In genomic region chr10:75255091-75255490, GRCm38 (mm10) we compare ENCODE assay signal across 9 mouse cellular contexts. TPM values are rescaled to one million over a fixed set of nuclear protein-coding genes. Genes with fewer than 3 reads are reported as not detected.
A peak's percentile ranks its signal among the peaks of the same experiment; 100 is the strongest.
DNase-seq lines count a peak whose midpoint lies in the region; ATAC-seq and TF ChIP-seq lines count a peak whose summit lies in the region.
"Had no signal": no experiment of that assay in that cellular context is flagged by ENCODE, and none has a peak within 500 bp of the region (broad histone marks: within the 10 kb centered on the region; RNA-seq: fewer than 3 reads in every experiment).

No protein-coding gene starts in this region.

- no peaks in the 10 kb centered on the region for H3K4me1 ChIP-seq in hindbrain, embryonic 11.5 days (replicated peaks; ENCODE audit: control insufficient read depth, insufficient read depth, low read length)
- H3K4me1 ChIP-seq in hindbrain, embryonic 16.5 days (ENCODE audit: control insufficient read depth, insufficient read depth, low read depth, low read length), result no peaks in the 10 kb centered on the region
- peaks cover 2% of the 10 kb centered on the region; the same call in 1 of the 2 replicates for H3K4me1 ChIP-seq in thymus, adult 2 months (replicated peaks; ENCODE audit: control insufficient read depth, insufficient read depth, low read length)
- H3K4me1 ChIP-seq in stomach, postnatal 0 days (replicated peaks; ENCODE audit: control insufficient read depth, insufficient read depth), result no peaks in the 10 kb centered on the region

- H3K27ac ChIP-seq in hindbrain, embryonic 11.5 days (ENCODE audit: low read depth, low read length), result no peak overlapping the region
- no peak overlapping the region for H3K27ac ChIP-seq in hindbrain, embryonic 16.5 days (ENCODE audit: low read depth, low read length)
- H3K27ac ChIP-seq in thymus, adult 2 months (ENCODE audit: control insufficient read depth, insufficient read depth, low read length), result no peak overlapping the region
- no peak overlapping the region for H3K27ac ChIP-seq in stomach, postnatal 0 days (replicated peaks)

- no peak for TF ChIP-seq POLR2A in thymus, adult 2 months (IDR thresholded peaks at IDR 0.05; ENCODE audit: control insufficient read depth, extremely low read depth, insufficient read depth, low read length, poor library complexity)

- no peaks in the 10 kb centered on the region for H3K27me3 ChIP-seq in hindbrain, embryonic 11.5 days (ENCODE audit: control insufficient read depth, insufficient read depth, low read length)
- H3K27me3 ChIP-seq in hindbrain, embryonic 16.5 days (replicated peaks; ENCODE audit: control insufficient read depth, insufficient read depth, low read length), result no peaks in the 10 kb centered on the region
- no peaks in the 10 kb centered on the region for H3K27me3 ChIP-seq in thymus, adult 2 months (ENCODE audit: control insufficient read depth, insufficient read depth, low read length)
- H3K27me3 ChIP-seq in stomach, postnatal 0 days (ENCODE audit: control insufficient read depth, insufficient read depth, low read length), result no peaks in the 10 kb centered on the region
- H3K27me3 ChIP-seq: megakaryocyte, embryonic 14.5 days had no signal

- 0 out of 2 replicates have a peak, but pooled peaks cover 2% of the 10 kb centered on the region for H3K36me3 ChIP-seq in hindbrain, embryonic 11.5 days (ENCODE audit: control insufficient read depth, insufficient read depth, low read length)
- peaks cover 10% of the 10 kb centered on the region for H3K36me3 ChIP-seq in hindbrain, embryonic 16.5 days (ENCODE audit: control insufficient read depth, insufficient read depth, low read length)
- peaks cover 20% of the 10 kb centered on the region for H3K36me3 ChIP-seq in thymus, adult 2 months (ENCODE audit: control insufficient read depth, insufficient read depth, low read length)
- H3K36me3 ChIP-seq in stomach, postnatal 0 days (ENCODE audit: control insufficient read depth, insufficient read depth, low read length), result peaks cover 13% of the 10 kb centered on the region

- TF ChIP-seq EP300 in stomach, postnatal 0 days (optimal IDR thresholded peaks at IDR 0.05), result no peak

- WGBS in hindbrain, embryonic 11.5 days, result 79% methylated on average over 2 of the region's 2 CpGs
- WGBS in hindbrain, embryonic 16.5 days, result 70% methylated on average over 2 of the region's 2 CpGs
- WGBS in thymus, adult 2 months, result 64% methylated on average over 2 of the region's 2 CpGs
- 73% methylated on average over 2 of the region's 2 CpGs for WGBS in stomach, postnatal 0 days

- no peak for ATAC-seq in hindbrain, embryonic 11.5 days (ENCODE audit: low FRiP score)
- ATAC-seq in hindbrain, embryonic 16.5 days, result no peak
- ATAC-seq in stomach, postnatal 0 days (ENCODE audit: low FRiP score, low TSS enrichment), result no peak
- no peak for ATAC-seq in megakaryocyte-erythroid progenitor cell, adult 5-6 weeks (replicated peaks; ENCODE audit: low FRiP score, low TSS enrichment, poor library complexity, severe bottlenecking)

- H3K9me3 ChIP-seq in hindbrain, embryonic 11.5 days (ENCODE audit: control insufficient read depth, low read length), result no peaks in the 10 kb centered on the region
- no peaks in the 10 kb centered on the region for H3K9me3 ChIP-seq in hindbrain, embryonic 16.5 days (ENCODE audit: control insufficient read depth, low read length)
- H3K9me3 ChIP-seq in stomach, postnatal 0 days (ENCODE audit: control insufficient read depth, low read length), result no peaks in the 10 kb centered on the region
- H3K9me3 ChIP-seq: megakaryocyte, embryonic 14.5 days had no signal

- no peak overlapping the region for H3K4me2 ChIP-seq in hindbrain, embryonic 11.5 days (replicated peaks; ENCODE audit: low read depth, low read length)
- no peak overlapping the region for H3K4me2 ChIP-seq in hindbrain, embryonic 16.5 days (ENCODE audit: low read length)
- no peak overlapping the region for H3K4me2 ChIP-seq in stomach, postnatal 0 days (replicated peaks; ENCODE audit: low read depth)

- no peak overlapping the region for H3K9ac ChIP-seq in hindbrain, embryonic 11.5 days (ENCODE audit: low read depth, low read length)
- no peak overlapping the region for H3K9ac ChIP-seq in hindbrain, embryonic 16.5 days (ENCODE audit: low read depth, low read length)
- H3K9ac ChIP-seq in stomach, postnatal 0 days (ENCODE audit: low read length), result no peak overlapping the region

- DNase-seq in hindbrain, embryonic 11.5 days (ENCODE audit: low spot score), result peak; percentile 8
- DNase-seq in thymus, adult 2 months, result peak; percentile 27
- no peak for DNase-seq in thymus, adult 18-20 months
- peak; percentile 15 to 37 for DNase-seq in heart, postnatal 14 days
- no peak for DNase-seq in stomach, postnatal 0 days (ENCODE audit: low spot score)
- no peak for DNase-seq in c-Kit-positive CD71-positive TER-119-positive erythroid progenitor cells, embryonic 14.5 days (ENCODE audit: low spot score)

- intact Hi-C loops in heart, postnatal 14 days (cut with DNase I), result loop anchor here (2.0 to 5.0 kb wide), 4 partner anchors 62 to 232 kb away; partner anchors contain the start of gene Adora2a

- no peak overlapping the region for H3K4me3 ChIP-seq in hindbrain, embryonic 11.5 days (ENCODE audit: low read depth, low read length)
- H3K4me3 ChIP-seq in hindbrain, embryonic 16.5 days (ENCODE audit: low read length), result no peak overlapping the region
- H3K4me3 ChIP-seq in thymus, adult 2 months (ENCODE audit: control insufficient read depth, insufficient read depth, low read length), result no peak overlapping the region
- H3K4me3 ChIP-seq in stomach, postnatal 0 days (ENCODE audit: low read depth, low read length), result no peak overlapping the region
- H3K4me3 ChIP-seq: megakaryocyte, embryonic 14.5 days had no signal

- TF ChIP-seq CTCF in thymus, adult 2 months (IDR thresholded peaks at IDR 0.05; ENCODE audit: borderline replicate concordance, control insufficient read depth, extremely low read depth, insufficient read depth, low read length, poor library complexity), result no peak
- TF ChIP-seq CTCF in stomach, postnatal 0 days (IDR thresholded peaks at IDR 0.05; ENCODE audit: low read depth), result peak; percentile 70

RNA-seq across cellular contexts. Expression of gene Specc1l, which starts 43.2 kb away (rescaled TPM):
- 21.5 and 27.3 TPM in 2 replicates for polyA plus RNA-seq in hindbrain, embryonic 11.5 days (2014; fragmentation: Nextera tagmentation; extraction: Ambion mirVana)
- 24.7 and 29.6 TPM in 2 replicates for polyA plus RNA-seq in hindbrain, embryonic 16.5 days (2015; fragmentation: Nextera tagmentation; extraction: Ambion mirVana)
- 25.9 and 31.6 TPM in 2 replicates for polyA plus RNA-seq in thymus, adult 2 months (2012; rRNA removed)
- total RNA-seq in heart, postnatal 14 days (2021), result 10 to 100 TPM; 38.3 to 42.9 TPM
- 9.2 and 9.4 TPM in 2 replicates for polyA plus RNA-seq in stomach, postnatal 0 days (2015; fragmentation: Nextera tagmentation; extraction: Ambion mirVana)
- total RNA-seq in megakaryocyte-erythroid progenitor cell, adult 5-6 weeks (2014; fragmentation: Nextera tagmentation), result 25.5 and 30.8 TPM in 2 replicates
- 36.3 and 37.2 TPM in 2 replicates for total RNA-seq in megakaryocyte-erythroid progenitor cell, adult 5-6 weeks (2017)

Comparison
In these comparisons a context has a peak if more than half of its experiments do, and no peak if none do; other contexts are left out.
1. DNase-seq: peak in hindbrain, embryonic 11.5 days (single experiment), thymus, adult 2 months (single experiment) and heart, postnatal 14 days (2 of 2); none in thymus, adult 18-20 months (0 of 2), stomach, postnatal 0 days (single experiment) and c-Kit-positive CD71-positive TER-119-positive erythroid progenitor cells, embryonic 14.5 days (single experiment).